Mouse (Mus musculus) liver (tissue): Measurements from ENCODE around the gene Fstl4.

Experiments
- DNase-seq: peaks from one replicate; pipeline ENCODE4 v3.0.0-alpha.2; 2020; ENCODE audit warnings: mixed read lengths

The Fstl4 gene

DNA sequence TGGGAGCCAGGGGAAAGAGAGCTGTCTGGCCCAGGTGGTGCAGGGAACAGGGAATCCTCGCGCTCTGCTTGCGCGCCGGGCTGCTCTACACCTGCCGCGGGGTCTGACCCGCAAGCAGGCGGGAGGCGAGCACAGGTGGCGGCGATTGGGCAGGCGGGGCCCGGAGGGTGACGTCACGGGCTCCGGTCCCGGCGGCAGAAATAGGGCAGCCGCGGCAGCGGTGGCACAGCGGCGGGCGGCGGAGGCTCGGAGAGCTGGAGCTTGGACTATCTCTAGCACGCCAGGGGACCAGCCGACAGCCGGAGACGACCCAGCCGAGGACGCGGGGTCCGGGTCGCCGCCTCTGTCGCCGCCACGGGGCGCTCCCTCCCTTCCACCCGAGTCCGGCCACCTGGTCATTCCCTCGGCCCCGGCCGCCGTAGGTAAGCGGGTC lies at the start of gene Fstl4:
Fstl4 (plus strand) TSS at position 174 of the 433 bp plus-strand sequence.
- DNase-seq, result peak; percentile 11

DNA sequence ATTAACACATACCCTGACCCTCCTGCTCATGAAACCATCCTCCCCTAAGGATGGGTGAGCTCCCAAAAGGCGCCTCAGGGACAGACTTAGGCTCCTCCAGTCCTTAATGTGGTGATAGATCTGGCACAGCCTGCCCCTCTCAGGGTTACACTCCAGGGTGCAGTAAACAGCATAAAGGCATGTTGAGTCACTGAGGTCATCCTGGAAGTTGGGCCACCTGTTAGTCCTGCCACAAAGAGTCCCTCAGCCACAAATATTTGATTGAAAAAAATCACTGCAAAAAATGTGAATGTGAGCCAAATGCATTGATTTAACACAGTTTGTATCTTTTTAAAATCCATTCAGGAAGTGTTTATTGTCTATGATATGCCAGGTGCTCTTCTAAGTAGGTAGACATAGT lies 45.9 kb upstream of the Fstl4 start:
- no peak for DNase-seq

DNA sequence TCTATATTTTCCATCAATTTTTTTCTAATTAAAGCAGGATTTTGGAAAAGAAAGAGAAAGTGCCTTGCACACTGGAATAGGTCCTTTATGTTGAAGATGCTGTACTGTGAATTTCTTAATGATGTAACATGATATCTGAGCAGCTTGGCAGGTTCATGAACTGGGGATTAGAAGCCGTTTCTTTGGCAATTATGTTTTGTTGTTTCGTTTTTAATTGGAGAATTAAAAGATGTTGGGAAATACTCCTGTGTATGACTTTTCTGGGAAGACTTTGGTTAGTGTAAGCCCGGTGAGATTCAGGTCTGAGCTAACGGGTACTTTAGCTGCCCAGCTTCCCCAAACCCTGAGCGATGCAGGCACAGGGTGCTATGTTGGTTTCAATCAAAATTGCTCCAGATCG lies 43.3 kb upstream of the Fstl4 start:
- no peak for DNase-seq

DNA sequence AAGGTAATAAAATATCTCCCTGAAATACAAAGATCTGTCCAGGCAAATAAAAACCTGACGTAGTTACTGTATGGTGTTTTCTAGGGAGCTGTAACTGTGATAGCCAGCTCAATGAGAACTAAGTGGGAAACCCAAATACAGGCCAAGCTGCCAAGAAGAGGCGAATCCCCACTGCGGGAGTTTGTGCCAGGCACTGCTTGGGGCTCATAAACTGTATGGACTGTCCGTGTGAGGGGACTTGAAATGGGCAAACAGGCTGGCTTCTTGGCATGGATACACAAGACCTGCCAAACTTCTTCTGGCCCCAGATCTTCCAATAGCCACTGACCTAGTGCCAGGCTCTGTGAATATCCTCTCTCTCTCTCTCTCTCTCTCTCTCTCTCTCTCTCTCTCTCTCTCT lies 41.7 kb upstream of the Fstl4 start:
- no peak for DNase-seq

DNA sequence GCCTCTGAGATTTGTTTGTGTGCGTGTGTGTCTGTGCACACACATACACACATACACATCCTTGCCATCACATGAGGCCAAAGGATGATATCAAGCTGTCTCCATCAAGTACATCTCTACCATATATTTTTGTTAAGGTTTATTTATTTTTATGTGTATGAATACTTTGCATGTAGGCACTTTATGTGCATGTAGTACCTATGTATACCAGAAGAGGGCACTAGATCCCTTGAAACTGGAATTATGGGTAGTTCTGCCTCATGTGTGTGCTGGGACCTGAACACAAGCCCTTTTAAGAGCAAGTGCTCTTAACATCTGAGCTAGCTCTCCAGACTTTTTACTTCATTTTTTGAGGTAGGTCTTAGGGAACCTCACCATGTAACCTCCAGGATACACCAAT lies 38.4 kb upstream of the Fstl4 start:
- DNase-seq, result no peak

DNA sequence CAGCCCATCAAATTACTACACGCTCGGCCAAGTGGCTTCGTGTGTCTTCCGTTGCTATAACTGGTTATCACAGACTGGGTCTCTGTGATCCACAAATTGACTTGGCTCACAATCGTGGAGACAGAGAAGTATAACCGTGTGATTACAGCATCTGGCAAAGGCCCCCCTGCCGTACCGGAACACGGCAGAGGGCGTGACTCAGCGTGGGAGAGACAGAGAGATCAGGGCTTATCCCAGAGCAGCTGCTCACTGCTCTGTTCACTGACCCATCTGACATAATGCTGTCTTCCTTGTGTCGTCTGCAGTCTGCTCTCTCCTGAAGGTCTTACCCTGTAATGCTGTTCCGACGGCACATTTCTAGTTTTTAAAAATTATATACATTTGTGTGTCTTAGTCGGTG lies 36.0 kb upstream of the Fstl4 start:
- DNase-seq, result no peak

DNA sequence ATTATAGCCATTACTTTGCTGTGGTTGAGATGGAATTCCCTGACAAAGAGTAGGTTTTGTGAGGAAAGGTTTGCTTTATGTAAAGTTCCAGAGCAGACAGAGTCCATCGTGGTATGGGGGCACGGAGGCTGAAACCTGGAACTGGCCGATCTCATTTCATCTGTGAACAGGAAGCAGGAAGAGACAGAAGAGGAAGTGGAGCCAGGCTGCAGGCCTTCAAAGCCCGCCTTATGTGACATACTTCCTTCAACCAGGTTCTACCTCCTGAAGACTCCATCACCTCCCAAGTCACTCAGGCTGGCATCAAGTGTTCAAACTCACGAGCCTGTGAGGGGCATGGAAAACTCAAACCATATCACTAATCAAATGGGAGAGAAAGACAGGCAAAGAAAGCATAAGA lies 34.5 kb upstream of the Fstl4 start:
- no peak for DNase-seq

DNA sequence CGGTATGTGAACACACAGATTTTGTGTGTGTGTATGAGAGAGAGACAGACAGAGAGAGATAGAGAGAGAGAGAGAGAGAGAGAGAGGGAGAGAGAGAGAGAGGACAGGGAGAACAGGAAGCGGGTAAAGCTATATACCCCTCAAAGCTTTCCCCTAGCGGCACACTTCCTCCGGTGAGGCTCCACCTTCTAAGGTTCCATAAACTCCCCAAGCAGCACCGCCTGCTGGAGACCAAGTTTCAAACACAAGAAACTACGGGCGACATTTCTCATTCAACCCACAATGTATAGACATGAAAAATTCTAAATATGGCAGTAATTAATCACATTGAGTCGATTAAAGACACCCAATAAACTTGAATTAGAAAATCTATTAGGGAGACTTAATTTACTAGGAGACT lies 32.5 kb upstream of the Fstl4 start:
- no peak for DNase-seq

DNA sequence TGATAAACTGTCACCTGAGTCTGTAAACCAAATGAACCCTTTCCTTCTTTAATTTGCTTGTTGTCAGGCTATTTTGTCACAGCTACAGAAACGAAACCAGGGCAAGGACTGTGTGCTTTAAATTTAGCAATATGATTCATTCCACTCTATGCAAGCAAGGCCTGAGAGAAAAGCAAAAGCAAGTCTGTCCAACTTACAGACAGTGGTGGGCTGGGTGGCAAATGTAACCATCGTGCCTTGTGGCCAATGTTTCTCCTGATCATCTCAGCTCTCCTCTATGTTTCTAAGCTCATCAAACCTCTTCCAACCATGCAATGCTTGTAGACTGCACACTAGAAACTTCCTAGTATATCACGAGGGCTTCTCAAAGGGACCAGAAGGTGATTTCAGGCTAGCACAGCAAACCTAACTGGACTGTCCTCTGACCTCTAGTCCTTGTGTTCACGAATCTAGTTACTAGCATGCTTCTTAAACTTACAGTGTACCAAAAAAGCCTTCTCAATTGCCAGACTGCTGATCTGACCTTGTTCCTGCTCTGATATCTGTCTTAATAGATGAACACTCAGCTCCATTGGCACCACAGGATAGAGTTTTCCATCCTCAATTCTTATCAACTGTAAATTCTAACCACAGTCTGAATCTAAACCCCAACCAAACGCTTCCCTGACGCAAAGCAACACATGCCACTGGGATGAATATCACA lies 29.8 kb upstream of the Fstl4 start:
- no peak for DNase-seq

DNA sequence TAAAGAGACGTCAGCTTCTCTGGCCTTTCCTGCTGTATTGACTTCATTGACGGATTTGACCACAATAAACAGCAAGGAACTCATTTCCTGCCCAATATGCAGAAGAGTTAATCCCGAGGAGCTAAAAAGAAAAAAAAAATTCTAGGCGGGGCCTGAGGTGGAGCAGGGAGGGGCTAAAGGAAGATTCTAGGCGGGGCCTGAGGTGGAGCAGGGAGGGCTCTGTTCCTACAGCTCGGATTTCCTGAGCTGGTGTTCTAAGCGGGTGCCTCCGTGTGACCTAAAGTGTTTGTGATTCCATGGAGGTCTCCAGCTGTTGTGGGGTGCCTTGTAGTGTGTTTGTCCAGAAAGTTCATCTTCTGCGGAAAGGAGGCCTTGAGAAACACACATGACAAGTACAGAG lies 25.2 kb upstream of the Fstl4 start:
- DNase-seq, result no peak

DNA sequence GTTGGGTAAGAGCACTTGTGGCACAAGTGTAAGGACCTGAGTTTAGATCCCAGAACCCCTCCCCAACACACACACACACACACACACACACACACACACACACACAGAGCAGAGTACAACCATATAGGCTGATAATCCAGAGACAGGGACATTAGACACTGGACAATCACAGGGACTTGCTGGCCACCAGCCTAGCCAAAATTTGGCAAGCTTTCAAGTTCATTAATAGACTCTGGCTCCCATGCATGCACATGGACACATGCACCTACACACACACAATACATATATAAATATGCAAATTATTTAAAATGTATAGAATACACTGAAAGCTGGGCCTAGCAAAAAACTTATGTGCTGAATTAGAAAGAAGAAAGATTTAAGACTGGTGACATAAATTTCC lies 24.0 kb upstream of the Fstl4 start:
- DNase-seq, result no peak

DNA sequence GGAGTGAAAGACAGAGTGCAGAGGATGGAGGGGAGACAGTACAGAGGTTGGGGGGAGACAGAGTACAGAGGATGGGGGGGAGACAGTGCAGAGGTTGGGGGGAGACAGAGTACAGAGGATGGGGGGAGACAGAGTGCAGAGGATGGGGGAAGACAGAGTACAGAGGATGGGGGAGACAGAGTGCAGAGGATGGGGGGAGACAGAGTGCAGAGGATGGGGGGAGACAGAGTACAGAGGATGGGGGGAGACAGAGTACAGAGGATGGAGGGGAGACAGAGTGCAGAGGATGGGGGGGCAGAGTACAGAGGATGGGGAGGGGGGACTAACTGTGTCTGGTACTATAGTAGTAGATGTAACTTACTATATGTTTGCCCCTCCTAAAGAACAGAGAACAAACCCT lies 20.5 kb upstream of the Fstl4 start:
- no peak for DNase-seq

DNA sequence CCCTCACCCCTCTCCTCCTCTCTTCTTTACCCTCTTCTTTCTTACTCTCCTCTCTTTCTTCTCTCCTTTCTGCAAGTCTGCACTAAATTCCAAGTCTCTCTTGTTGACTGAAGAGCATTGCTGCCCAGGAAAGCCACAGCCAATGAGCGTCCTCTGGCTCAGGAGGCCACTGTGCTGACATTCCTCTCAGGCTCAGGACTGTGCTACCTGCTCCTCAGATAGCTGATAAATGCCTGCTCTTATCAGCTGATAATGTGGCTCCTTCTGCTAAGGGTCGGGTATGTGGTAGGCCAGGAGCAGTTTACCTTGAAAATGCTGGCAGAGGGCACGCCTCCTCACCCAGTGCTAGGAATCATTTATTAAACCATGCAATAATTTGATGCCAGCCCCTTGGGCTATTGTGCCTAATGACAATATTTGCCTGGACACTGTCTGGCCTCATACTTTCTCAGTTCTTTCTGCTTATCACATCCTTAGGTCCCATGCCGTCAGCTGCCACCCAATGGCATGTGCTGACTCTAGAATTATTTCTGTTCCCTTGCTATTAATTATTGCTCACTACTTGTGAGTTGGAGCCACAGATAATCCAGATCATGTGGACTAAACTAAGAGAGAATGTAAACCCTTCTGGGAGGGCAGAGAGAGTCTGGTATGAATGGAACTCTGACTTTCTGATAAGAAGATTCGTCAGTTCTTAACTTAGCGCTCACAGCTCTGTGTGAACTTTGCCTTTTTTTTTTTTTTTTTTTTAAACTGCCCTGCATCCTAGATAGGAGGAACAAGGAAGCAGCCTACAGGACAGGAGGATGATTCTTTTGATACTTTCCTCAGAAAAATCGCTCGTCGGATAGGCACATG lies 19.6 kb upstream of the Fstl4 start:
- no peak for DNase-seq

DNA sequence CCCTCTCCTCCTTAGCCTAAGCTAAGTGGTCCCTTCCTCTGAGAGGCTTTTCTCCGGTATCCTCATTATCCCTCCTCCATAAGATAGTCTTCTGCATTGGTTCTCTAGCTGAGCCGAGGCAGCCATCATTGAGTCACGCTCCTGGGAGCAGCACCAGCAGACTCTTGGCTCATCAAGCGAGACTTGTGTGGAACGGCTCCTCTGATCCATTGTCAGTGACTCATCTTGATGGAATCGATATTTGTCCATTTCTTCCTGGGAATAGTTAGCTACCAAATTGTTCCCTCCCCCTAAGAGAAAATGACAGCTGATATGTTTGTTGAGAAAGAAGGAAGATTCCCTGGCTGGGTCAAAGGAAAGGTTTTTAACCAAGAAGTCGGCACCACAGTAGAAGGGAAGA lies 17.2 kb upstream of the Fstl4 start:
- DNase-seq, result no peak

DNA sequence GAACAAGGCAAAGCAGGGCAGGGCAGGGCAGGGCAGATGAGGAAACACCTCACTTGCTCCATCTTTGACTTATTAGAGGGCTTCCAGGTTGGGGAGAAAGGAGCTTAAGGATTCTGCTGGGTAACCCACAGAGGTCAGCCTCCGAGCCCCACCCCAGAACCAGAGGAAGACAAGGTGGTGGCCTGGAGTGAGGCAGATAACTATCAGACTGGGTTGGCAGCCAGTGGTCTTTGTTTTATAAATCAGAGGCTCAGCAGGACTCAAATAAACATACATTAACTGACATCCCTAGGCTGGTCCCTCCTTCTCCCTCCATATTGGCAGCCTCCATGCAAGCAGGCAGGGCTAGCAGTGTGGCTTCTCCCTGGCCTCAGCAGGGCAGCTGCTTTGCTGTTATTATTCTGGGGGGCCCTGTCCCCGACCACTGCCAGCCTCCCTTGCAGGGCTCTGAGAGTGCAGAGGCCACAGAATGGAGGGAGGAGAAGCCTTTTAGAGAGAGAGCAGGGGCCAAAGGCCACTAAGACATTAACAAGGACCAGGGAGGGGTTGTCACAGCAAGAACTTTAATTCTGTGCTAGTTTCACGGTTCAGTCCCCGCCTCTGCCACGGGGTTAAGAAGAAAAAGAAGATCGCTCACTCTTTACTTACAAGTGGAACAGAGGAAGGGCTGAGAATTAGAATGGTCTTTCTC lies 16.5 kb upstream of the Fstl4 start:
- no peak for DNase-seq

DNA sequence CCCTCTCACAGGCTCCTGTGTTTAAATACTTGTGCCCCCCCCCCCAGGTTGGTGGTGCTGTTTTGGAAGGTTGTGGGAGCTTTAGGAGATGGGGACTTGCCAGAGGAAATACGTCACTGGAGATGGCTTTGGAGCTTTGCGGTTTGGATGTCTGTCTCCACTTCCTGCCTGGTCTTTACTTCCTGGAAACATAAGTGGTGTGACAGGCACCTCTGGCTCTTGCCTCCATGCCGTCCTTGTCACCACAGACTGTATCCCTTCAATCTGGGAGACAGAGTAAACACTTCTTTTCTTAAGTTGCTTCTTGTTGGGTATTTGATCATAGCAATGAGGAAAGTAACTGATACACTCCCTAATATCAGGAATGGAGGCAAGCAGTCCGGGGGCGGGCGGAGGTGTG lies 14.4 kb upstream of the Fstl4 start:
- no peak for DNase-seq

DNA sequence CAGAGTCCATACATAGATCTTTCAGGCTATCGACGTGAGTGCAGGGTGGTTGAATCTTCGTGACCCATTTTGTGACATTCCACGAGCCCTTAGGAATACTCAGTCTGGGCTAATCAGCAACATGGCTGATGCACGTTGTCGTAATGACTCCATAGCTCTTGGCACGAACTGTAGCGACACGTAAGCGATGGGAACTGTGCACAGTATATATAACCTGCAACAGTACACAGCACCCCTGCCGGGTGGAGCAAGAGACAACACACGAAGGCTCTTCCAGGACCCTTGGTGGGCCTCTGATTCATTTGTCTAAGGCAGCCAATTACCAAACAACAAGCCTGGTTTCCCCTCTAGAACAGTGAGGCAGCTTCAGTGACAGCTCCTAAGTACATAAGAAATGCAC lies 11.9 kb upstream of the Fstl4 start:
- DNase-seq, result no peak

DNA sequence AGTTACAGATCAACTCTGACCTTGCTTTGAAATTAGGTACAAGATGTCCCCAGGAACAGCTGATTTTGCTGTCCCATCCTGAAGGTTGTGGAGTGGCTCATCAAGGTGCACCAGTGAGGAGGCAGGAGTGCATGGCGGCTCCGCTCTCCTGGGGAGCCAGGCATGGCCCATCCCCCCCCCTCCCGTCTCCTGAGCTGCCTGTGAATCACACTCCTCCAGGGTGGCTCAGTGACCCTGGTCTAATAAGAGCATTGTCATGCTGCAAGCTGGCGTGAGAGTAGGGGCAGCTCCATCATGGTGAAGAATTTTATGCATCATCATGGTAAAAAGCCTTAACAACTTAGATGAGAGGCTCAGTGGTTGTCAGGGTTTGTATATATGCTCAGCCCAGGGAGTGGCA lies 11.2 kb upstream of the Fstl4 start:
- no peak for DNase-seq

DNA sequence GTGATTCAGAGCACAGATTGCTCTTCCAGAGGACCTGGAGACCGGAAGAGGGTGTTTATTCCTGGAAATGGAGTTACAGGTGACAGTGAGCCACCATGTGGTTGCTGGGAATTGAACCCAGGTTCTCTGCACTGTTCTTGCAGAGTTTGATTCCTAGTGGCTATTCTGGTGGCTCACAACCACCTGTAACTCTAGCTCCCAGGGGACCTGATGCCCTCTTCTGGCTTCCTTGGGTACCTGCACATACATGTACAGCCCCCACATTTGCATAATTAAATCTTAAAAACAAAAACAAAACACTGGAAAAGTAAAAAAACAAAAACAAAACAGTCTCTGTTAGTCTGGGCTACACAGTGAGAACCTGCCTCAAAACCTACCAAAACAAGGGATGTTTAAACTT lies 2.6 kb upstream of the Fstl4 start:
- no peak for DNase-seq

DNA sequence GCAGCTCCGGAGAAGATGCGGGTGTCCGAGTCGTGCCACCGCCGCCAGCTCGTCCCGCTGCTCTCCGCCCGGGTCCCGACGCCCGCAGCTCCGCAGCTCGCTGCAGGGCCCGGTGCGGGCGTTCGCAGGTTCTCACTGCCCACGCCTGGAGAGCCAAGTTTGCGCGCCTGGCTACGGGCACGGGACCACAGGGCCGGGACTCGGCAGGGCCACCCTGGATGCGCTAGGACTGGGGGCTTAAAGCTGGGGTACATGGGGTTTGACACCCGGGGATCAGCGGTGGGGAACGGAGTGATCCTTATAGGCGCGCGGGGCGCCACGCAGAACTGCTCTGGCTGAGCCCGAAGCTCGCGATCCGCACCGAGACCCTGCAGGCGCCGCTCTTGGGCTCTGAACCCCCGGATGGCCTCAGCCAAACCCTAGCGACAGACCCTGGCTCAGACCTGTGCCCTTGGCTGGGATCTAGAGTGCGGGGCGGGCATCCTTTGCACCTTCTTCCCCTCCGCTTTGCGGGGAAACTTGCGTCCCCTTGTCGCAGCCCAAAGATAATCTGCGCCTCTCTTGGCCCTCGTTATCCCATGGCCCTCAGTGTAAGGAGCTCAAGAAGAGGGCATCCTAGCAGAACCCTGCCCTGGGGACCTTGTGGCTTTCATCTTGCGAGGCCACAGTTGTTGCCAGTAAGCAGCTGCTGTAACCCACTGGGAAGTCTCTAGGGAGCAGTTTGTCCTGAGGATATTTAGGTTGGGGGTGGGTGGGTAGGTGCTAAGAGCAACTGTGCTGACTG lies 652 bp downstream of the Fstl4 start:
- no peak for DNase-seq

DNA sequence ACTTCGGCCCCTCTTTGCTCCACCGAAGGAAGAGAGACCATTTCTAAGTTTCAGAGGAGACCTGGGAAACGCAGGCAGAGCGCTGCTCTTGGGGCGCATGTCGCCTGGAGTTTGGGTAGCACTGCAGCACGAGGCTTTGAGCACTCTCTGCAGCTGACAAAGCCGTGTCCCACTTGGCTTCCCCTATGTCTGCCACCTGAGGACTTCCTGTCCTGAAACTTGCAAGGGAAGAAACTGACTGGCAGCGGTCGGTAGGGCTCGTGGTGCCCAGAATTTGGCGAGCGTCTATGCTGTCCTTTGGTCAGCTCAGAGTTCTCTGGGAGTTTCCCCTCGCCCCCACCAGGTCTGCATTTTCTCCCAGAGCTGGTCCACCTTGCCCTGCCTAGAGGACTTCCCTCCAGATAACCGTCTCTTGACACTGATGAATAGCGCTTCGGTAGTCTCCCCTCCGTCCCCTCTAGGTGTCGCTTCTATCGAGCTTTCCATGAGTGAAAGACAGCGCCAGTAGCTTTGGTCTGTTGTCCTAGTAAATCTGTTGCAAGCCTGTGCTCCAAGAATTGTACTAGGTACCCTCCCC lies 1.3 kb downstream of the Fstl4 start:
- DNase-seq, result peak; percentile 14

DNA sequence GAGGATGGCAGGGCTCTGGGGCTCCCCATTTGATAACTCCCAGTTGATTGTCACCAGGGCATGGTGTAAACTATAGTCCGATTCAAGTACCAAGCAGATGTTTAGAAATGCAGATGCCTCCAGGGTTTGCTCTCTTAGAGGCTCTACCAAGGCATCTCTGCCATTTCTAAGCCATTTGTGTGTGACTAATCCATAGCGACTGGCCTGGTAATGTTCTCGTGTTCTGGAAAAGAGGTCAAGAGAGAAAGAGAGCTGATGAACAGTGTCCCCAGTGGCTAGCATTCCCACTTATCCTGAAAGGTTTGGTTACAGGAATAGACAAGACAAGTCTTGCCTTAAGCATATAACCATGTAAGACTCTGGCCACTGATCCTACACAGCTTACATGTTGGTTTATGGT lies 3.5 kb downstream of the Fstl4 start:
- no peak for DNase-seq

DNA sequence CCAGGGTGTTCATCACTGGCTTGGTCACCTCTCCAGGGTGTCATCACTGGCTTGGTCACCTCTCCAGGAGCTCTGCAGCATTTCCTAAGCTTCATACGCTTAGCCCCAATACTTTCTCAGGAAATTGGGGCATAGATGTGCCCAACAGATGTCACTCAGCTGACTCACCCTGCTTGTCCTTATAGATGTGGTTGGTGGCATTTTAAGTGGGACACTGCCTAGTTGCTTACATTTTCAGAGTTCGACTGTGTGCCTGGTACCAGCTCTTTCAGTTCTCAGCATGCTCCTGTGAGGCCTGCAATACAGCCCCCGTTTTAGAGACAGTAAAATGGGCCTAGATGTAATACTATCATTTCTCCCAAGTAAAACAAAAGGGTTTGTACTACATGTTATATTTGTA lies 8.6 kb downstream of the Fstl4 start:
- DNase-seq, result no peak
